Mouse (Mus musculus) neural tube, embryonic 11.5 days (tissue): ENCODE results near the gene Coq8b. TPM values are rescaled to one million over a fixed set of nuclear protein-coding genes. Genes with fewer than 3 reads are reported as not detected.

Experiments
- ATAC-seq: fragments of 200-750 bp; cut with Nextera tagmentation; 2 replicates; pipeline ENCODE4 v1.8.0; 2017; ENCODE audit warnings: moderate number of reproducible peaks, mild to moderate bottlenecking, moderate TSS enrichment, moderate library complexity; ENCODE audit not compliant: insufficient read depth, low FRiP score, low TSS enrichment
- DNase-seq: peaks from one replicate; pipeline ENCODE4 v3.0.0-alpha.2; 2015; ENCODE audit warnings: low spot score
- H3K27ac ChIP-seq: fragments of 300-500 bp; sonication (generic); 2 replicates; pipeline ENCODE4 v1.5.1; 2014; ENCODE audit warnings: low read depth, mild to moderate bottlenecking, low read length
- H3K27me3 ChIP-seq: fragments of 300-500 bp; sonication (generic); 2 replicates; pipeline ENCODE4 v1.6.1; 2014; ENCODE audit warnings: mild to moderate bottlenecking, low read length, mixed read lengths; ENCODE audit not compliant: control insufficient read depth, insufficient read depth
- H3K36me3 ChIP-seq: fragments of 300-500 bp; sonication (generic); 2 replicates; pipeline ENCODE4 v1.6.1; 2014; ENCODE audit warnings: mild to moderate bottlenecking, low read length, moderate library complexity, mixed read lengths; ENCODE audit not compliant: control insufficient read depth, insufficient read depth
- H3K4me1 ChIP-seq: fragments of 300-500 bp; sonication (generic); 2 replicates; pipeline ENCODE4 v1.6.1; 2014; ENCODE audit warnings: low read length, mixed read lengths; ENCODE audit not compliant: control insufficient read depth, insufficient read depth
- H3K4me2 ChIP-seq: fragments of 300-500 bp; sonication (generic); 2 replicates; pipeline ENCODE4 v1.6.1; 2014; ENCODE audit warnings: low read depth, mild to moderate bottlenecking, moderate library complexity
- H3K4me3 ChIP-seq: fragments of 300-500 bp; sonication (generic); 2 replicates; pipeline ENCODE4 v1.5.1; 2014; ENCODE audit warnings: low read depth, low read length
- H3K9ac ChIP-seq: fragments of 300-500 bp; sonication (generic); 2 replicates; pipeline ENCODE4 v1.6.1; 2014; ENCODE audit warnings: mild to moderate bottlenecking, low read length
- H3K9me3 ChIP-seq: fragments of 300-500 bp; sonication (generic); 2 replicates; pipeline ENCODE4 v1.6.1; 2016; ENCODE audit warnings: low read length; ENCODE audit not compliant: control insufficient read depth
- WGBS: fragments of 180-500 bp; shearing (Covaris S2); extraction: QIAGEN DNeasy Blood & Tissue Kit; methylation state at CpG from one replicate; pipeline ENCODE4 v1.1.7; 2014; 5-methylcytosine and 5-hydroxymethylcytosine counted together
- polyA plus RNA-seq: library from polyadenylated mRNA; unstranded; fragments of >200 nt; fragmentation: Nextera tagmentation; extraction: Ambion mirVana; gene quantifications from 2 replicates; pipeline ENCODE4 v1.2.1, GENCODE M21; 2014

The Coq8b gene
- polyA plus RNA-seq, 1 experiment from 2014 or later = 17.1 TPM

DNA sequence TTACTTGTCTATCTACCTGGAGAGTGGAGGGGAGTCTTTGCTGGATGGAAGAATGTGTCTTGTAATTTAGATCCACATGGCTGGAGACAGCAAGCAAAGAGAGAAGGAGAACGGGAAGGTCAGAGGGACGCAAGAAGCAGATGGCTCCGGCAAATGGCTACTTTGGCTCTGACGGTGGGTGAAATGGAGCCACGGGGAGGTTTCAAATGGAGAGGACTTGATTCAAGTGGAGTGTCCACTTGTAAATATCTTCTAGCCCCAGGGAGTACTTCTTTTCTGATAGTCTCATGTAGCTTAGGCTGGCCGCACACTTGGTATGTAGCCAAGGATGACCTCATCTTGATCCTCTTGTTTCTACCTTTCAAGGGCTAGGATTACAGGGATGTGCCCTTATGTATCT is 66.0 kb downstream of the Coq8b start:
- Histone ChIP-seq H3K9ac (no peak overlapping the region), H3K4me2 (no peak overlapping the region), H3K9me3 (no peaks in the 10 kb centered on the region), H3K27me3 (no peaks in the 10 kb centered on the region), H3K36me3 (no peaks in the 10 kb centered on the region), H3K4me1 (no peaks in the 10 kb centered on the region), H3K4me3 (no peak overlapping the region), H3K27ac (no peak overlapping the region)
- DNase-seq = no peak
- 85% methylated on average over 6 of the region's 6 CpGs for WGBS
- no peak for ATAC-seq

- WGBS = 84% methylated on average over 4 of the region's 4 CpGs
- no peaks in the 10 kb centered on the region for H3K9me3 ChIP-seq
- H3K9ac ChIP-seq = no peak overlapping the region
- no peaks in the 10 kb centered on the region for H3K27me3 ChIP-seq
- H3K4me2 ChIP-seq = no peak overlapping the region
- no peak for ATAC-seq
- DNase-seq = no peak
- H3K27ac ChIP-seq = no peak overlapping the region
- H3K4me1 ChIP-seq = no peaks in the 10 kb centered on the region
- H3K4me3 ChIP-seq = no peak overlapping the region
- no peaks in the 10 kb centered on the region for H3K36me3 ChIP-seq
Observed at GRCm38 (mm10) chr7:27300351-27300750, 67.5 kb downstream of the Coq8b start.

GRCm38 (mm10) chr7:27300801-27301200 is 68.0 kb downstream of the Coq8b start:
- WGBS = 84% methylated on average over 5 of the region's 5 CpGs
- H3K9ac ChIP-seq = no peak overlapping the region
- no peaks in the 10 kb centered on the region for H3K36me3 ChIP-seq
- H3K27ac ChIP-seq = no peak overlapping the region
- no peaks in the 10 kb centered on the region for H3K4me1 ChIP-seq
- H3K4me3 ChIP-seq = no peak overlapping the region
- no peak overlapping the region for H3K4me2 ChIP-seq
- no peak for DNase-seq
- no peak for ATAC-seq
- no peaks in the 10 kb centered on the region for H3K27me3 ChIP-seq
- no peaks in the 10 kb centered on the region for H3K9me3 ChIP-seq

- Histone ChIP-seq H3K4me1 (no peaks in the 10 kb centered on the region), H3K4me2 (no peak overlapping the region), H3K36me3 (no peaks in the 10 kb centered on the region), H3K9me3 (no peaks in the 10 kb centered on the region), H3K27me3 (no peaks in the 10 kb centered on the region), H3K4me3 (no peak overlapping the region), H3K27ac (no peak overlapping the region), H3K9ac (no peak overlapping the region)
- peak; percentile 73 for DNase-seq
- 10% methylated on average over 11 of the region's 11 CpGs for WGBS
- ATAC-seq = no peak
Observed at GRCm38 (mm10) chr7:27302172-27302571, 69.3 kb downstream of the Coq8b start.

- no peaks in the 10 kb centered on the region for H3K36me3 ChIP-seq
- no peak overlapping the region for H3K27ac ChIP-seq
- no peak overlapping the region for H3K4me3 ChIP-seq
- no peak overlapping the region for H3K9ac ChIP-seq
- no peak for ATAC-seq
- WGBS = 89% methylated on average over 17 of the region's 17 CpGs
- H3K9me3 ChIP-seq = no peaks in the 10 kb centered on the region
- no peaks in the 10 kb centered on the region for H3K4me1 ChIP-seq
- no peak overlapping the region for H3K4me2 ChIP-seq
- H3K27me3 ChIP-seq = peaks cover 8% of the 10 kb centered on the region
- no peak for DNase-seq
Observed at GRCm38 (mm10) chr7:27305091-27305730, 72.4 kb downstream of the Coq8b start.

- Histone ChIP-seq H3K27ac (no peak overlapping the region), H3K9ac (no peak overlapping the region), H3K4me2 (no peak overlapping the region), H3K36me3 (no peaks in the 10 kb centered on the region), H3K4me1 (no peaks in the 10 kb centered on the region), H3K27me3 (peaks cover 12% of the 10 kb centered on the region), H3K4me3 (no peak overlapping the region), H3K9me3 (no peaks in the 10 kb centered on the region)
- 77% methylated on average over 24 of the region's 24 CpGs for WGBS
- no peak for DNase-seq
- ATAC-seq = no peak
Observed at GRCm38 (mm10) chr7:27306161-27307160, 73.6 kb downstream of the Coq8b start.

DNA sequence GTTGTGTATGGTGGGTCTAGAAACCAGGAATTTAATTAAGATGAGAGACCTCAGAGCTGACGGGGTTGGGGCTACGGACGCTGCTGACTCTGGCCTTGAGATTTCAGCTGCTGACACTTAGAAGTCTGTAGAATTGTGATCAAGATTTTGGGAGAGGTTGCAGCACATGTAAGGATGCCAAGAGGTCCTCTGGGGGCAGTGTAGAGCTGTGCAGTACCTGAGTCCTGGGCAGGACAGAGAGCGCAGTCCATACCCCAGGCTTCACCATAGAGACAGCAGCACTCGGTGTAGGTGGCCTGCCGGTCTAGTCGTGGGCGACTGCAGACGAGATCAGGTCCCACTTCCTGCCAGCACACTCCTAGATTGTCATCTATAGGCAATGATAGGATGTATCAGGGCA is 74.7 kb downstream of the Coq8b start:
- 63% methylated on average over 9 of the region's 9 CpGs for WGBS
- peaks cover 12% of the 10 kb centered on the region for H3K27me3 ChIP-seq
- H3K4me2 ChIP-seq = no peak overlapping the region
- ATAC-seq (no peak), DNase-seq (no peak)
- H3K27ac ChIP-seq = no peak overlapping the region
- no peak overlapping the region for H3K9ac ChIP-seq
- H3K36me3 ChIP-seq = no peaks in the 10 kb centered on the region
- no peaks in the 10 kb centered on the region for H3K4me1 ChIP-seq
- H3K9me3 ChIP-seq = no peaks in the 10 kb centered on the region
- H3K4me3 ChIP-seq = no peak overlapping the region
